Mouse (Mus musculus): ENCODE data around the gene Vmn1r3. TPM values are rescaled to one million over a fixed set of nuclear protein-coding genes. Genes with fewer than 3 reads are reported as not detected.
"Not testable (repeated sequence)": the region's sequence is repeated elsewhere in the genome, so short reads cannot be mapped to it uniquely, and the experiment has no call there.

Vmn1r3 gene
- not detected in 2 replicates for total RNA-seq (2012; rRNA removed)

- in situ Hi-C loops (cut with MboI; ENCODE audit: low sequenced_read_pairs in 2 of 2, unreplicated experiment in 2 of 2); H3K9me3 ChIP-seq (ENCODE audit: control insufficient read depth, insufficient read depth, low read depth, low read length); H3K4me1 ChIP-seq (ENCODE audit: control insufficient read depth in 2 of 2, insufficient read depth in 2 of 2, low read length in 2 of 2, poor library complexity in 1 of 2); DNase-seq (ENCODE audit: low read depth, low spot score); H3K9ac ChIP-seq (ENCODE audit: insufficient read depth, low read depth, low read length, poor library complexity, severe bottlenecking); H3K27ac ChIP-seq (ENCODE audit: insufficient read depth, low read depth, low read length, poor library complexity, severe bottlenecking); H3K36me3 ChIP-seq (ENCODE audit: control insufficient read depth, insufficient read depth, low read length, poor library complexity, severe bottlenecking); H3K4me3 ChIP-seq (ENCODE audit: insufficient read depth in 1 of 2, low read depth in 1 of 2, low read length in 2 of 2, poor library complexity in 1 of 2, severe bottlenecking in 1 of 2): not testable (repeated sequence)
Measured at GRCm38 (mm10) chr4:3185258-3185657, at the start of gene Vmn1r3. Vmn1r3 (minus strand) TSS chr4:3185358.

GRCm38 (mm10) chr4:3232053-3232452 lies 46.9 kb upstream of the Vmn1r3 start:
- in situ Hi-C loops (cut with MboI; ENCODE audit: low sequenced_read_pairs in 2 of 2, unreplicated experiment in 2 of 2), result no loop called here
- no peak for TF ChIP-seq HCFC1 (IDR thresholded peaks at IDR 0.05; ENCODE audit: borderline replicate concordance, insufficient read depth, low read length)
- no peak for TF ChIP-seq ZC3H11A (IDR thresholded peaks at IDR 0.05; ENCODE audit: borderline replicate concordance, low read depth, low read length)
- TF ChIP-seq CHD2 (IDR thresholded peaks at IDR 0.05; ENCODE audit: low read depth, low read length), result no peak
- no peak for TF ChIP-seq ZNF384 (IDR thresholded peaks at IDR 0.05; ENCODE audit: low read depth, low read length)
- TF ChIP-seq MAFK (IDR thresholded peaks at IDR 0.05; ENCODE audit: insufficient read depth, low read depth, low read length), result no peak
- no peak for DNase-seq (ENCODE audit: low read depth, low spot score)
- Histone ChIP-seq H3K36me3 (ENCODE audit: control insufficient read depth, insufficient read depth, low read length, poor library complexity, severe bottlenecking) (no peaks in the 10 kb centered on the region), H3K9me3 (ENCODE audit: control insufficient read depth, insufficient read depth, low read depth, low read length) (no peaks in the 10 kb centered on the region), H3K9ac (ENCODE audit: insufficient read depth, low read depth, low read length, poor library complexity, severe bottlenecking) (no peak overlapping the region), H3K4me1 (ENCODE audit: control insufficient read depth in 2 of 2, insufficient read depth in 2 of 2, low read length in 2 of 2, poor library complexity in 1 of 2) (no peaks in the 10 kb centered on the region), H3K27ac (ENCODE audit: insufficient read depth, low read depth, low read length, poor library complexity, severe bottlenecking) (no peak overlapping the region), H3K4me3 (ENCODE audit: insufficient read depth in 1 of 2, low read depth in 1 of 2, low read length in 2 of 2, poor library complexity in 1 of 2, severe bottlenecking in 1 of 2) (no peak overlapping the region)

- in situ Hi-C loops (cut with MboI; ENCODE audit: low sequenced_read_pairs in 2 of 2, unreplicated experiment in 2 of 2), result no loop called here
- no peak for TF ChIP-seq ZC3H11A (IDR thresholded peaks at IDR 0.05; ENCODE audit: borderline replicate concordance, low read depth, low read length)
- TF ChIP-seq ZNF384 (IDR thresholded peaks at IDR 0.05; ENCODE audit: low read depth, low read length), result no peak
- TF ChIP-seq MAFK (IDR thresholded peaks at IDR 0.05; ENCODE audit: insufficient read depth, low read depth, low read length), result no peak
- no peak for TF ChIP-seq CHD2 (IDR thresholded peaks at IDR 0.05; ENCODE audit: low read depth, low read length)
- no peak for TF ChIP-seq HCFC1 (IDR thresholded peaks at IDR 0.05; ENCODE audit: borderline replicate concordance, insufficient read depth, low read length)
- no peak for DNase-seq (ENCODE audit: low read depth, low spot score)
- Histone ChIP-seq H3K9ac (ENCODE audit: insufficient read depth, low read depth, low read length, poor library complexity, severe bottlenecking) (no peak overlapping the region), H3K27ac (ENCODE audit: insufficient read depth, low read depth, low read length, poor library complexity, severe bottlenecking) (no peak overlapping the region), H3K9me3 (ENCODE audit: control insufficient read depth, insufficient read depth, low read depth, low read length) (no peaks in the 10 kb centered on the region), H3K36me3 (ENCODE audit: control insufficient read depth, insufficient read depth, low read length, poor library complexity, severe bottlenecking) (no peaks in the 10 kb centered on the region), H3K4me3 (ENCODE audit: insufficient read depth in 1 of 2, low read depth in 1 of 2, low read length in 2 of 2, poor library complexity in 1 of 2, severe bottlenecking in 1 of 2) (peak overlapping the region; percentile 64 to 65), H3K4me1 (ENCODE audit: control insufficient read depth in 2 of 2, insufficient read depth in 2 of 2, low read length in 2 of 2, poor library complexity in 1 of 2) (no peaks in the 10 kb centered on the region)
Measured at GRCm38 (mm10) chr4:3230908-3231684, 45.9 kb upstream of the Vmn1r3 start.

DNA sequence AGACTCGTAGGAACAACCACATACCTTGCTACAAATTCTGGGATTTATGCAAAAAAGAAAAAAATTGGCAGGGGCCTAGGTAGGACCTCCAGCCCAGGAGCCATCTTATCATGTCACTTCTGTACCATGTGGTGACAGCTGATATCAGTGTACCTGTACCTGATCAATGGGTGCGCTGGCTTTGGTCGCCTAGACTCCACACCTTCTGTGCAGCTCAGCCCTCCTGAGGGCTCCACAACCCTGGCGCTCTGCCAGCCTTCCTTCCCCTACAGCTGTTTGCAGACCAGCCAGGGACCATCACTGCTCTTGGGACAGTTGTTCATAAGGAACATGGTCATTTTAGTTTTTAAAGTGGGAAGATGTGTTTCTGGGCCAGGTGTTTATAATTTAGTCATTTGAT lies 44.4 kb upstream of the Vmn1r3 start:
- no peak for DNase-seq (ENCODE audit: low read depth, low spot score)
- Histone ChIP-seq H3K36me3 (ENCODE audit: control insufficient read depth, insufficient read depth, low read length, poor library complexity, severe bottlenecking) (no peaks in the 10 kb centered on the region), H3K9me3 (ENCODE audit: control insufficient read depth, insufficient read depth, low read depth, low read length) (no peaks in the 10 kb centered on the region; the same call in 1 of the 2 replicates), H3K9ac (ENCODE audit: insufficient read depth, low read depth, low read length, poor library complexity, severe bottlenecking) (no peak overlapping the region), H3K4me1 (ENCODE audit: control insufficient read depth in 2 of 2, insufficient read depth in 2 of 2, low read length in 2 of 2, poor library complexity in 1 of 2) (no peaks in the 10 kb centered on the region), H3K4me3 (ENCODE audit: insufficient read depth in 1 of 2, low read depth in 1 of 2, low read length in 2 of 2, poor library complexity in 1 of 2, severe bottlenecking in 1 of 2) (no peak overlapping the region), H3K27ac (ENCODE audit: insufficient read depth, low read depth, low read length, poor library complexity, severe bottlenecking) (no peak overlapping the region)
- in situ Hi-C loops (cut with MboI; ENCODE audit: low sequenced_read_pairs in 2 of 2, unreplicated experiment in 2 of 2), result no loop called here
- TF ChIP-seq MAFK (IDR thresholded peaks at IDR 0.05; ENCODE audit: insufficient read depth, low read depth, low read length), result no peak
- no peak for TF ChIP-seq ZC3H11A (IDR thresholded peaks at IDR 0.05; ENCODE audit: borderline replicate concordance, low read depth, low read length)
- no peak for TF ChIP-seq CHD2 (IDR thresholded peaks at IDR 0.05; ENCODE audit: low read depth, low read length)
- TF ChIP-seq HCFC1 (IDR thresholded peaks at IDR 0.05; ENCODE audit: borderline replicate concordance, insufficient read depth, low read length), result no peak
- no peak for TF ChIP-seq ZNF384 (IDR thresholded peaks at IDR 0.05; ENCODE audit: low read depth, low read length)

- no peaks in the 10 kb centered on the region for H3K4me1 ChIP-seq (ENCODE audit: control insufficient read depth in 2 of 2, insufficient read depth in 2 of 2, low read length in 2 of 2, poor library complexity in 1 of 2)
- H3K4me3 ChIP-seq (ENCODE audit: insufficient read depth in 1 of 2, low read depth in 1 of 2, low read length in 2 of 2, poor library complexity in 1 of 2, severe bottlenecking in 1 of 2), result no peak overlapping the region
- no peak overlapping the region for H3K9ac ChIP-seq (ENCODE audit: insufficient read depth, low read depth, low read length, poor library complexity, severe bottlenecking)
- H3K9me3 ChIP-seq (ENCODE audit: control insufficient read depth, insufficient read depth, low read depth, low read length), result no peaks in the 10 kb centered on the region; the same call in 1 of the 2 replicates
- no peak for TF ChIP-seq MAFK (IDR thresholded peaks at IDR 0.05; ENCODE audit: insufficient read depth, low read depth, low read length)
- TF ChIP-seq CHD2 (IDR thresholded peaks at IDR 0.05; ENCODE audit: low read depth, low read length), result no peak
- no peak for TF ChIP-seq ZNF384 (IDR thresholded peaks at IDR 0.05; ENCODE audit: low read depth, low read length)
- TF ChIP-seq HCFC1 (IDR thresholded peaks at IDR 0.05; ENCODE audit: borderline replicate concordance, insufficient read depth, low read length), result no peak
- no peak for TF ChIP-seq ZC3H11A (IDR thresholded peaks at IDR 0.05; ENCODE audit: borderline replicate concordance, low read depth, low read length)
- in situ Hi-C loops (cut with MboI; ENCODE audit: low sequenced_read_pairs in 2 of 2, unreplicated experiment in 2 of 2), result no loop called here
- no peak overlapping the region for H3K27ac ChIP-seq (ENCODE audit: insufficient read depth, low read depth, low read length, poor library complexity, severe bottlenecking)
- no peak for DNase-seq (ENCODE audit: low read depth, low spot score)
- H3K36me3 ChIP-seq (ENCODE audit: control insufficient read depth, insufficient read depth, low read length, poor library complexity, severe bottlenecking), result no peaks in the 10 kb centered on the region
Measured at GRCm38 (mm10) chr4:3228476-3228875, 43.3 kb upstream of the Vmn1r3 start.

All from ES-E14 (cell line).